Mouse (Mus musculus) Patski (cell line): Measurements from ENCODE around the gene Mgmt. TPM values are rescaled to one million over a fixed set of nuclear protein-coding genes. Genes with fewer than 3 reads are reported as not detected.

Experiments
- ATAC-seq: fragments of 100-300 bp; one replicate; pipeline ENCODE4 v1.8.0; 2021
- CTCF ChIA-PET: fragments of 350-600 bp; sonication (Branson Sonifier 250); formaldehyde crosslinking; loops from one replicate; lab custom pipeline; 2022; ENCODE audit warnings: inconsistent platforms; lab: Charles Lee
- POLR2A ChIA-PET: fragments of 350-600 bp; sonication (Branson Sonifier 250); formaldehyde crosslinking; loops from one replicate; lab custom pipeline; 2022; ENCODE audit warnings: antibody characterized with exemption, inconsistent platforms; lab: Charles Lee
- DNase-seq: peaks from one replicate; pipeline ENCODE4 v3.0.0-alpha.2; 2011; ENCODE audit warnings: low read depth, low spot score
- H3K27me3 ChIP-seq: fragments of 371-371 bp; one replicate; pipeline ENCODE4 v1.5.1; 2021
- CTCF ChIP-seq: fragments of 100-300 bp; IDR thresholded peaks from one replicate; pipeline ENCODE4 v1.5.1; 2021
- in situ Hi-C: fragments of 300-500 bp; cut with MboI; formaldehyde crosslinking; loops from 3 replicates; pipeline ENCODE4 v1.11.1; 2018; ENCODE audit warnings: low pct_unique_long_range_greater_than_20kb, mixed read lengths
- polyA plus RNA-seq: library from polyadenylated mRNA; unstranded; gene quantifications from one replicate; pipeline ENCODE4 v1.2.3, GENCODE M21; 2021

The Mgmt gene
- polyA plus RNA-seq, 1 experiment from 2014 or later = not detected

GRCm38 (mm10) chr7:136912901-136913300, 18.5 kb downstream of the Mgmt start:
- ATAC-seq = no peak

GRCm38 (mm10) chr7:136916021-136916420, 21.6 kb downstream of the Mgmt start:
- in situ Hi-C loops = no loop called here
- ATAC-seq (no peak), DNase-seq (no peak)
- POLR2A ChIA-PET = no interaction called here
- no peaks in the 10 kb centered on the region for H3K27me3 ChIP-seq
- no peak for TF ChIP-seq CTCF
- CTCF ChIA-PET = no interaction called here

More at GRCm38 (mm10) chr7:136912901-136913300, 18.5 kb downstream of the Mgmt start:
- H3K27me3 ChIP-seq = no peaks in the 10 kb centered on the region
- in situ Hi-C loops = no loop called here
- CTCF ChIA-PET = interaction anchor here (0.9 kb wide), 1 partner anchor 10 kb away, joined by 3 read pairs; no protein-coding TSS in a partner anchor
- POLR2A ChIA-PET = no interaction called here
- no peak for TF ChIP-seq CTCF
- DNase-seq = no peak

GRCm38 (mm10) chr7:136920976-136921755, 26.8 kb downstream of the Mgmt start:
- ATAC-seq = no peak
- no peaks in the 10 kb centered on the region for H3K27me3 ChIP-seq
- ChIA-PET POLR2A (no interaction called here), CTCF (no interaction called here)
- no peak for TF ChIP-seq CTCF
- DNase-seq = no peak
- in situ Hi-C loops = no loop called here

- ChIA-PET CTCF (interaction anchor here (1.2 kb wide), 1 partner anchor 9 kb away, joined by 3 read pairs; no protein-coding TSS in a partner anchor), POLR2A (no interaction called here)
- in situ Hi-C loops = no loop called here
- TF ChIP-seq CTCF = no peak
- H3K27me3 ChIP-seq = no peaks in the 10 kb centered on the region
- ATAC-seq = no peak
- no peak for DNase-seq
Observed at GRCm38 (mm10) chr7:136922230-136922629, 27.8 kb downstream of the Mgmt start.

GRCm38 (mm10) chr7:136924610-136925260, 30.3 kb downstream of the Mgmt start:
- in situ Hi-C loops = no loop called here
- CTCF ChIA-PET = interaction anchor here (1.5 kb wide), 1 partner anchor 11 kb away, joined by 3 read pairs; no protein-coding TSS in a partner anchor
- POLR2A ChIA-PET = no interaction called here
- no peaks in the 10 kb centered on the region for H3K27me3 ChIP-seq
- DNase-seq = no peak
- ATAC-seq = no peak
- no peak for TF ChIP-seq CTCF

GRCm38 (mm10) chr7:136926178-136926577, 31.8 kb downstream of the Mgmt start:
- CTCF ChIA-PET = no interaction called here
- no peaks in the 10 kb centered on the region for H3K27me3 ChIP-seq
- POLR2A ChIA-PET = no interaction called here
- TF ChIP-seq CTCF = no peak
- in situ Hi-C loops = no loop called here
- DNase-seq (no peak), ATAC-seq (no peak)

GRCm38 (mm10) chr7:136930451-136930850, 36.0 kb downstream of the Mgmt start:
- H3K27me3 ChIP-seq = no peaks in the 10 kb centered on the region
- in situ Hi-C loops = no loop called here
- no peak for DNase-seq
- ATAC-seq = no peak
- no peak for TF ChIP-seq CTCF
- ChIA-PET CTCF (no interaction called here), POLR2A (no interaction called here)

- ChIA-PET CTCF (no interaction called here), POLR2A (no interaction called here)
- no peaks in the 10 kb centered on the region for H3K27me3 ChIP-seq
- ATAC-seq = no peak
- in situ Hi-C loops = no loop called here
- no peak for DNase-seq
- TF ChIP-seq CTCF = no peak
Observed at GRCm38 (mm10) chr7:136933367-136933766, 39.0 kb downstream of the Mgmt start.

GRCm38 (mm10) chr7:136934336-136934735, 39.9 kb downstream of the Mgmt start:
- H3K27me3 ChIP-seq = no peaks in the 10 kb centered on the region
- no peak for TF ChIP-seq CTCF
- DNase-seq (no peak), ATAC-seq (no peak)
- in situ Hi-C loops = no loop called here
- CTCF ChIA-PET = no interaction called here
- POLR2A ChIA-PET = no interaction called here

- POLR2A ChIA-PET = no interaction called here
- no peak for TF ChIP-seq CTCF
- DNase-seq (no peak), ATAC-seq (no peak)
- CTCF ChIA-PET = no interaction called here
- no peaks in the 10 kb centered on the region for H3K27me3 ChIP-seq
- in situ Hi-C loops = no loop called here
Observed at GRCm38 (mm10) chr7:136934784-136935183, 40.4 kb downstream of the Mgmt start.

GRCm38 (mm10) chr7:136938371-136938770, 44.0 kb downstream of the Mgmt start:
- DNase-seq = no peak
- in situ Hi-C loops = no loop called here
- POLR2A ChIA-PET = no interaction called here
- no peak for TF ChIP-seq CTCF
- no peaks in the 10 kb centered on the region for H3K27me3 ChIP-seq
- ATAC-seq = no peak
- CTCF ChIA-PET = no interaction called here
